Mouse (Mus musculus) heart, postnatal 0 days (tissue): ENCODE data around the gene 1810046K07Rik. TPM values are rescaled to one million over a fixed set of nuclear protein-coding genes. Genes with fewer than 3 reads are reported as not detected.

ENCODE experiments used
- ATAC-seq: fragments of 200-750 bp; cut with Nextera tagmentation; 2 replicates; pipeline ENCODE4 v1.8.0; 2017; ENCODE audit warnings: low read depth, moderate number of reproducible peaks, moderate library complexity; ENCODE audit not compliant: insufficient read depth
- DNase-seq: peaks from one replicate; pipeline ENCODE4 v3.0.0-alpha.2; 2016; ENCODE audit warnings: low spot score
- H3K27ac ChIP-seq: fragments of 300-500 bp; sonication (generic); 2 replicates; pipeline ENCODE4 v1.5.1; 2014; ENCODE audit warnings: low read depth, mild to moderate bottlenecking
- H3K27me3 ChIP-seq: fragments of 300-500 bp; sonication (generic); 2 replicates; pipeline ENCODE4 v1.6.1; 2014; ENCODE audit warnings: low read length, mixed read lengths; ENCODE audit not compliant: control insufficient read depth, insufficient read depth
- H3K36me3 ChIP-seq: fragments of 300-500 bp; sonication (generic); replicated peaks from 2 replicates; pipeline ENCODE4 v1.6.1; 2014; ENCODE audit warnings: low read length, mixed read lengths; ENCODE audit not compliant: control insufficient read depth, insufficient read depth
- H3K4me1 ChIP-seq: fragments of 300-500 bp; sonication (generic); 2 replicates; pipeline ENCODE4 v1.6.1; 2014; ENCODE audit warnings: antibody characterized with exemption; ENCODE audit not compliant: control insufficient read depth, insufficient read depth
- H3K4me2 ChIP-seq: fragments of 300-500 bp; sonication (generic); 2 replicates; pipeline ENCODE4 v1.6.1; 2014; ENCODE audit warnings: low read depth, mild to moderate bottlenecking, low read length, moderate library complexity
- H3K4me3 ChIP-seq: fragments of 300-500 bp; sonication (generic); 2 replicates; pipeline ENCODE4 v1.5.1; 2014; ENCODE audit warnings: low read depth, low read length
- H3K9ac ChIP-seq: fragments of 300-500 bp; sonication (generic); replicated peaks from 2 replicates; pipeline ENCODE4 v1.6.1; 2014; ENCODE audit warnings: low read depth, low read length, mixed read lengths
- H3K9me3 ChIP-seq: fragments of 300-500 bp; sonication (generic); replicated peaks from 2 replicates; pipeline ENCODE4 v1.6.1; 2016; ENCODE audit warnings: low read length; ENCODE audit not compliant: control insufficient read depth
- CTCF ChIP-seq: IDR thresholded peaks from 2 replicates; pipeline ENCODE4 v1.5.1; 2016; ENCODE audit warnings: antibody characterized with exemption, control low read depth, low read depth
- EP300 ChIP-seq: IDR thresholded peaks from 2 replicates; pipeline ENCODE4 v1.6.1; 2016; ENCODE audit warnings: antibody characterized with exemption, low read depth
- WGBS: fragments of 180-500 bp; shearing (Covaris S2); extraction: QIAGEN DNeasy Blood & Tissue Kit; methylation state at CpG from one replicate; pipeline ENCODE4 v1.1.7; 2014; 5-methylcytosine and 5-hydroxymethylcytosine counted together
- polyA plus RNA-seq: library from polyadenylated mRNA; unstranded; fragments of >200 nt; fragmentation: Nextera tagmentation; extraction: Ambion mirVana; gene quantifications from 2 replicates; pipeline ENCODE4 v1.2.1, GENCODE M21; 2015
- total RNA-seq: library from RNA; depleted of rRNA; stranded (reverse); fragments of >200 nt; gene quantifications from 2 replicates; pipeline ENCODE4 v1.2.3, GENCODE M21; 2014; ENCODE audit warnings: low replicate concordance; rRNA removed

The 1810046K07Rik gene
- total RNA-seq (not detected in 2 replicates), polyA plus RNA-seq (not detected in 2 replicates)

GRCm38 (mm10) chr9:51328731-51329130, at the start of gene 1810046K07Rik:
TSS of gene 1810046K07Rik (minus strand) at chr9:51328917.
- no peak for TF ChIP-seq EP300
- TF ChIP-seq CTCF, result no peak
- H3K27ac ChIP-seq, result no peak within 1 kb of the TSS
- 69% methylated on average over 3 of the region's 3 CpGs for WGBS
- no peaks in the 10 kb centered on the region for H3K4me1 ChIP-seq
- H3K27me3 ChIP-seq, result no peaks in the 10 kb centered on the region
- no peak within 1 kb of the TSS for H3K4me3 ChIP-seq
- no peaks in the 10 kb centered on the region for H3K9me3 ChIP-seq
- no peak within 1 kb of the TSS for H3K9ac ChIP-seq
- ATAC-seq (no peak), DNase-seq (no peak)
- H3K4me2 ChIP-seq, result no peak within 1 kb of the TSS
- H3K36me3 ChIP-seq, result no peaks in the 10 kb centered on the region

- Histone ChIP-seq H3K27ac (no peak overlapping the region), H3K4me2 (no peak overlapping the region), H3K27me3 (no peaks in the 10 kb centered on the region), H3K9me3 (no peaks in the 10 kb centered on the region), H3K9ac (no peak overlapping the region), H3K36me3 (no peaks in the 10 kb centered on the region), H3K4me3 (no peak overlapping the region), H3K4me1 (no peaks in the 10 kb centered on the region)
- no peak for TF ChIP-seq EP300
- TF ChIP-seq CTCF, result no peak
- DNase-seq (no peak), ATAC-seq (no peak)
- WGBS, result 62% methylated on average over 3 of the region's 3 CpGs
These were observed 40.8 kb upstream of the 1810046K07Rik start for GRCm38 (mm10) chr9:51369560-51369959.

GRCm38 (mm10) chr9:51367124-51367523, 38.4 kb upstream of the 1810046K07Rik start:
- Histone ChIP-seq H3K27ac (no peak overlapping the region), H3K4me2 (no peak overlapping the region), H3K9me3 (no peaks in the 10 kb centered on the region), H3K36me3 (no peaks in the 10 kb centered on the region), H3K27me3 (no peaks in the 10 kb centered on the region), H3K9ac (no peak overlapping the region), H3K4me3 (no peak overlapping the region), H3K4me1 (no peaks in the 10 kb centered on the region)
- no peak for DNase-seq
- TF ChIP-seq CTCF, result no peak
- TF ChIP-seq EP300, result no peak
- WGBS, result 40% methylated on average over 3 of the region's 3 CpGs
- no peak for ATAC-seq

- Histone ChIP-seq H3K4me1 (no peaks in the 10 kb centered on the region), H3K27me3 (no peaks in the 10 kb centered on the region), H3K27ac (no peak overlapping the region), H3K36me3 (no peaks in the 10 kb centered on the region), H3K4me2 (no peak overlapping the region), H3K9ac (no peak overlapping the region), H3K4me3 (no peak overlapping the region), H3K9me3 (no peaks in the 10 kb centered on the region)
- no peak for DNase-seq
- TF ChIP-seq CTCF, result no peak
- no peak for TF ChIP-seq EP300
- ATAC-seq, result no peak
- WGBS, result 71% methylated on average over 4 of the region's 4 CpGs
These were observed 35.3 kb upstream of the 1810046K07Rik start for GRCm38 (mm10) chr9:51364059-51364458.

- no peak overlapping the region for H3K4me3 ChIP-seq
- H3K27me3 ChIP-seq, result no peaks in the 10 kb centered on the region
- H3K27ac ChIP-seq, result peak overlapping the region; percentile 32; the same call in 1 of the 2 replicates
- TF ChIP-seq CTCF (peak; percentile 12; the same call in 1 of the 2 replicates), EP300 (no peak)
- no peak overlapping the region for H3K9ac ChIP-seq
- DNase-seq, result peak; percentile 55
- H3K9me3 ChIP-seq, result no peaks in the 10 kb centered on the region
- H3K4me1 ChIP-seq, result peaks cover 3% of the 10 kb centered on the region; the same call in 1 of the 2 replicates
- peak; percentile 73 for ATAC-seq
- no peaks in the 10 kb centered on the region for H3K36me3 ChIP-seq
- no peak overlapping the region for H3K4me2 ChIP-seq
- WGBS, result 47% methylated on average over 3 of the region's 3 CpGs
These were observed 24.8 kb upstream of the 1810046K07Rik start for GRCm38 (mm10) chr9:51353511-51353910.

GRCm38 (mm10) chr9:51352896-51353295, 24.2 kb upstream of the 1810046K07Rik start:
- ATAC-seq, result no peak
- Histone ChIP-seq H3K27me3 (no peaks in the 10 kb centered on the region), H3K9ac (no peak overlapping the region), H3K27ac (no peak overlapping the region), H3K4me2 (no peak overlapping the region), H3K9me3 (no peaks in the 10 kb centered on the region), H3K36me3 (no peaks in the 10 kb centered on the region), H3K4me3 (no peak overlapping the region), H3K4me1 (peaks cover 3% of the 10 kb centered on the region; the same call in 1 of the 2 replicates)
- TF ChIP-seq CTCF (no peak), EP300 (no peak)
- 83% methylated on average over 3 of the region's 3 CpGs for WGBS
- no peak for DNase-seq
